Mouse (Mus musculus): ENCODE data around the gene Mfsd4b1.

GRCm38 (mm10) chr10:40036686-40037560, 11.9 kb upstream of the Mfsd4b1 start:
- TF ChIP-seq GATA1 (IDR thresholded peaks at IDR 0.05; ENCODE audit: borderline replicate concordance, low read length): no peak
- no peak for TF ChIP-seq FLI1 (IDR thresholded peaks at IDR 0.05; ENCODE audit: low read length)
